8 mouse cellular contexts compared by ENCODE assay signal in genomic region chr2:35506311-35507190, GRCm38 (mm10). TPM values are rescaled to one million over a fixed set of nuclear protein-coding genes. Genes with fewer than 3 reads are reported as not detected.
A peak's percentile ranks its signal among the peaks of the same experiment; 100 is the strongest.
DNase-seq lines count a peak whose midpoint lies in the region; ATAC-seq and TF ChIP-seq lines count a peak whose summit lies in the region.

No protein-coding gene starts in this region.

- peak overlapping the region; percentile 54 for H3K27ac ChIP-seq in intestine, embryonic 15.5 days
- H3K27ac ChIP-seq in lung, embryonic 16.5 days (ENCODE audit: low read length) = peak overlapping the region; percentile 64
- peak overlapping the region; percentile 65 for H3K27ac ChIP-seq in stomach, embryonic 16.5 days (ENCODE audit: low read length)

- no peak overlapping the region for H3K4me2 ChIP-seq in intestine, embryonic 15.5 days (replicated peaks)
- H3K4me2 ChIP-seq in lung, embryonic 16.5 days (ENCODE audit: low read depth, low read length) = no peak overlapping the region
- no peak overlapping the region for H3K4me2 ChIP-seq in stomach, embryonic 16.5 days (ENCODE audit: low read depth, low read length)

- H3K9me3 ChIP-seq in intestine, embryonic 15.5 days = no peaks in the 10 kb centered on the region
- no peaks in the 10 kb centered on the region for H3K9me3 ChIP-seq in lung, embryonic 16.5 days (ENCODE audit: control insufficient read depth, low read length)
- no peaks in the 10 kb centered on the region for H3K9me3 ChIP-seq in stomach, embryonic 16.5 days (replicated peaks; ENCODE audit: control insufficient read depth, low read length)

- no peak for TF ChIP-seq CTCF in brain, embryonic 14.5 days (IDR thresholded peaks at IDR 0.05; ENCODE audit: borderline replicate concordance, extremely low read depth, insufficient read depth, insufficient read length)

- WGBS in intestine, embryonic 15.5 days = 58% methylated on average over 6 of the region's 6 CpGs
- WGBS in lung, embryonic 16.5 days = 51% methylated on average over 6 of the region's 6 CpGs
- 60% methylated on average over 6 of the region's 6 CpGs for WGBS in stomach, embryonic 16.5 days

- H3K9ac ChIP-seq in intestine, embryonic 15.5 days = no peak overlapping the region
- no peak overlapping the region for H3K9ac ChIP-seq in lung, embryonic 16.5 days (ENCODE audit: low read length)
- H3K9ac ChIP-seq in stomach, embryonic 16.5 days (ENCODE audit: low read length) = 0 out of 2 replicates have a peak overlapping the region, but pooled peaks have one; percentile 5

- DNase-seq in kidney, postnatal 10 days = peak; percentile 40
- no peak for DNase-seq in kidney, adult 18-20 months
- peak; percentile 76 for DNase-seq in brain, embryonic 14.5 days (ENCODE audit: low read depth)
- no peak for DNase-seq in gastrocnemius, postnatal 25 days
- no peak for DNase-seq in ovary, postnatal 36 days (ENCODE audit: low spot score)

- no peak overlapping the region for H3K4me3 ChIP-seq in intestine, embryonic 15.5 days (replicated peaks)
- no peak overlapping the region for H3K4me3 ChIP-seq in lung, embryonic 16.5 days (ENCODE audit: low read length)
- no peak overlapping the region for H3K4me3 ChIP-seq in stomach, embryonic 16.5 days (replicated peaks; ENCODE audit: low read length)

- no peak for TF ChIP-seq POLR2A in brain, embryonic 14.5 days (IDR thresholded peaks at IDR 0.05; ENCODE audit: borderline replicate concordance, extremely low read depth, insufficient read depth, insufficient read length, poor library complexity, severe bottlenecking)

- ATAC-seq in intestine, embryonic 15.5 days = no peak
- ATAC-seq in lung, embryonic 16.5 days (ENCODE audit: low read depth) = 0 out of 2 replicates have a peak, but pooled peaks have one; percentile 31
- no peak for ATAC-seq in stomach, embryonic 16.5 days (ENCODE audit: insufficient read depth, low FRiP score)

- H3K27me3 ChIP-seq in intestine, embryonic 15.5 days (replicated peaks) = no peaks in the 10 kb centered on the region
- H3K27me3 ChIP-seq in lung, embryonic 16.5 days (ENCODE audit: control insufficient read depth, insufficient read depth, low read depth, low read length) = no peaks in the 10 kb centered on the region
- H3K27me3 ChIP-seq in stomach, embryonic 16.5 days (ENCODE audit: control insufficient read depth, insufficient read depth, low read length) = no peaks in the 10 kb centered on the region

- H3K36me3 ChIP-seq in intestine, embryonic 15.5 days = no peaks in the 10 kb centered on the region
- no peaks in the 10 kb centered on the region for H3K36me3 ChIP-seq in lung, embryonic 16.5 days (ENCODE audit: control insufficient read depth, insufficient read depth, low read length)
- no peaks in the 10 kb centered on the region for H3K36me3 ChIP-seq in stomach, embryonic 16.5 days (ENCODE audit: control insufficient read depth, insufficient read depth, low read length)

- peaks cover 53% of the 10 kb centered on the region for H3K4me1 ChIP-seq in intestine, embryonic 15.5 days (replicated peaks)
- H3K4me1 ChIP-seq in lung, embryonic 16.5 days (replicated peaks; ENCODE audit: control insufficient read depth, insufficient read depth, low read length) = peaks cover 48% of the 10 kb centered on the region
- H3K4me1 ChIP-seq in stomach, embryonic 16.5 days (ENCODE audit: control insufficient read depth, insufficient read depth, low read length) = peaks cover 58% of the 10 kb centered on the region

RNA-seq across cellular contexts. Expression of gene Ggta1, which starts 43.5 kb away (rescaled TPM):
- polyA plus RNA-seq in brain, embryonic 14.5 days (2012; rRNA removed) = 5.7 and 7.1 TPM in 2 replicates
- 18.0 and 18.5 TPM in 2 replicates for polyA plus RNA-seq in intestine, embryonic 15.5 days (2015; fragmentation: Nextera tagmentation; extraction: Ambion mirVana)
- 21.6 and 21.9 TPM in 2 replicates for polyA plus RNA-seq in lung, embryonic 16.5 days (2015; fragmentation: Nextera tagmentation; extraction: Ambion mirVana)
- 28.1 and 28.9 TPM in 2 replicates for polyA plus RNA-seq in stomach, embryonic 16.5 days (2015; fragmentation: Nextera tagmentation; extraction: Ambion mirVana)
- 10 to 100 TPM in 1 of 2 experiments, 1 to 10 TPM in 1; 8.7 to 10.2 TPM for total RNA-seq in gastrocnemius, postnatal 25 days (2021)

RNA-seq across cellular contexts. Expression of gene Dab2ip, which starts 51.5 kb away (rescaled TPM):
- 118 and 126 TPM in 2 replicates for polyA plus RNA-seq in brain, embryonic 14.5 days (2012; rRNA removed)
- 52.7 and 54.9 TPM in 2 replicates for polyA plus RNA-seq in intestine, embryonic 15.5 days (2015; fragmentation: Nextera tagmentation; extraction: Ambion mirVana)
- 30.9 and 34.2 TPM in 2 replicates for polyA plus RNA-seq in lung, embryonic 16.5 days (2015; fragmentation: Nextera tagmentation; extraction: Ambion mirVana)
- polyA plus RNA-seq in stomach, embryonic 16.5 days (2015; fragmentation: Nextera tagmentation; extraction: Ambion mirVana) = 29.2 and 31.2 TPM in 2 replicates
- 10 to 100 TPM; 40.1 to 40.7 TPM for total RNA-seq in gastrocnemius, postnatal 25 days (2021)

Comparison
In these comparisons a context has a peak if more than half of its experiments do, and no peak if none do; other contexts are left out.
1. DNase-seq: peak in kidney, postnatal 10 days (single experiment) and brain, embryonic 14.5 days (single experiment); none in kidney, adult 18-20 months (single experiment), gastrocnemius, postnatal 25 days (single experiment) and ovary, postnatal 36 days (single experiment).
2. Peak in every context shown above with its lines, with median percentiles within 50 percentile points of each other: H3K27ac ChIP-seq.